12 mouse cellular contexts compared by ENCODE assay signal in genomic region chr11:112924577-112924976, GRCm38 (mm10).
"Had no signal": no experiment of that assay in that cellular context is flagged by ENCODE, and none has a peak within 500 bp of the region (broad histone marks: within the 10 kb centered on the region; RNA-seq: fewer than 3 reads in every experiment).

No protein-coding gene starts in this region.

- ATAC-seq: liver, embryonic 12.5 days had no signal

- H3K9me3 ChIP-seq: kidney, embryonic 15.5 days; limb, embryonic 15.5 days; liver, embryonic 12.5 days; midbrain, embryonic 10.5 days; neural tube, embryonic 15.5 days had no signal

- H3K9ac ChIP-seq: kidney, embryonic 15.5 days; limb, embryonic 15.5 days; liver, embryonic 12.5 days; lung, embryonic 14.5 days; neural tube, embryonic 15.5 days had no signal

- H3K4me1 ChIP-seq: liver, embryonic 12.5 days; midbrain, embryonic 10.5 days had no signal

- H3K36me3 ChIP-seq: kidney, embryonic 15.5 days; limb, embryonic 15.5 days; liver, embryonic 12.5 days; midbrain, embryonic 10.5 days; neural tube, embryonic 15.5 days had no signal

- H3K27me3 ChIP-seq: kidney, embryonic 15.5 days; limb, embryonic 15.5 days; liver, embryonic 12.5 days; neural tube, embryonic 15.5 days had no signal

- H3K4me3 ChIP-seq: kidney, embryonic 15.5 days; left cerebral cortex, adult 2 months; limb, embryonic 15.5 days; liver, embryonic 12.5 days; midbrain, embryonic 10.5 days; myocyte; neural tube, embryonic 15.5 days had no signal

- H3K4me2 ChIP-seq: kidney, embryonic 15.5 days; limb, embryonic 15.5 days; liver, embryonic 12.5 days; lung, embryonic 14.5 days; neural tube, embryonic 15.5 days had no signal

- H3K27ac ChIP-seq: kidney, embryonic 15.5 days; left cerebral cortex, adult 2 months; limb, embryonic 15.5 days; liver, embryonic 12.5 days; midbrain, embryonic 10.5 days; neural tube, embryonic 15.5 days had no signal

- DNase-seq: kidney, adult 2 months; kidney, postnatal 25 days; right cerebral cortex, postnatal 25 days; thymus, postnatal 36 days had no signal
